ENCODE assay signal across 22 mouse cellular contexts in genomic region chr14:61642668-61643067, GRCm38 (mm10).
"Had no signal": no experiment of that assay in that cellular context is flagged by ENCODE, and none has a peak within 500 bp of the region (broad histone marks: within the 10 kb centered on the region; RNA-seq: fewer than 3 reads in every experiment).

No protein-coding gene starts in this region.

- H3K9me3 ChIP-seq: heart, embryonic 10.5 days; heart, embryonic 12.5 days; hindbrain, embryonic 10.5 days; hindbrain, embryonic 12.5 days; intestine, embryonic 15.5 days; limb, embryonic 10.5 days; limb, embryonic 12.5 days had no signal

- H3K4me1 ChIP-seq: heart, embryonic 10.5 days; heart, embryonic 12.5 days; hindbrain, embryonic 10.5 days; hindbrain, embryonic 12.5 days; intestine, embryonic 15.5 days; limb, embryonic 10.5 days; limb, embryonic 12.5 days had no signal

- H3K27me3 ChIP-seq: heart, embryonic 12.5 days; hindbrain, embryonic 12.5 days; intestine, embryonic 15.5 days; limb, embryonic 12.5 days had no signal

- H3K27ac ChIP-seq: heart, embryonic 10.5 days; hindbrain, embryonic 10.5 days; hindbrain, embryonic 12.5 days; hindbrain, embryonic 14.5 days; intestine, embryonic 15.5 days; layer of hippocampus, adult 2 months; left cerebral cortex, adult 2 months; limb, embryonic 10.5 days; limb, embryonic 12.5 days had no signal

- ATAC-seq: hindbrain, embryonic 16.5 days; inflammation-experienced regulatory T-cells, adult 6 months; intestine, embryonic 15.5 days; intestine, postnatal 0 days had no signal

- H3K4me3 ChIP-seq: heart, embryonic 10.5 days; heart, embryonic 12.5 days; hindbrain, embryonic 10.5 days; hindbrain, embryonic 12.5 days; intestine, embryonic 15.5 days; layer of hippocampus, adult 2 months; left cerebral cortex, adult 2 months; limb, embryonic 10.5 days; limb, embryonic 12.5 days had no signal

- H3K9ac ChIP-seq: heart, embryonic 12.5 days; hindbrain, embryonic 12.5 days; hindbrain, embryonic 14.5 days; intestine, embryonic 15.5 days; limb, embryonic 12.5 days had no signal

- H3K4me2 ChIP-seq: heart, embryonic 12.5 days; hindbrain, embryonic 12.5 days; hindbrain, embryonic 14.5 days; intestine, embryonic 15.5 days; limb, embryonic 12.5 days had no signal

- DNase-seq: gastrocnemius, postnatal 25 days; heart, adult 18-20 months; heart, postnatal 10 days; heart, postnatal 4 days; kidney, adult 18-20 months; kidney, adult 8-10 months; kidney, postnatal 10 days; kidney, postnatal 25 days; kidney, postnatal 4 days had no signal

- H3K36me3 ChIP-seq: heart, embryonic 10.5 days; heart, embryonic 12.5 days; hindbrain, embryonic 12.5 days; intestine, embryonic 15.5 days had no signal
